In genomic region chr17:33897114-33897794, GRCm38 (mm10) we compare ENCODE assay signal across 8 mouse cellular contexts. TPM values are rescaled to one million over a fixed set of nuclear protein-coding genes. Genes with fewer than 3 reads are reported as not detected.
A peak's percentile ranks its signal among the peaks of the same experiment; 100 is the strongest.
DNase-seq lines count a peak whose midpoint lies in the region; ATAC-seq and TF ChIP-seq lines count a peak whose summit lies in the region.

No protein-coding gene starts in this region.

- H3K4me2 ChIP-seq in intestine, postnatal 0 days (replicated peaks; ENCODE audit: low read depth) = no peak overlapping the region
- no peak overlapping the region for H3K4me2 ChIP-seq in intestine, embryonic 16.5 days (ENCODE audit: low read depth, low read length)
- H3K4me2 ChIP-seq in liver, embryonic 11.5 days = no peak overlapping the region

- H3K4me1 ChIP-seq in intestine, postnatal 0 days (replicated peaks; ENCODE audit: control insufficient read depth, insufficient read depth, low read length) = no peaks in the 10 kb centered on the region
- H3K4me1 ChIP-seq in intestine, embryonic 16.5 days (ENCODE audit: control insufficient read depth, insufficient read depth, low read length) = no peaks in the 10 kb centered on the region
- peaks cover 11% of the 10 kb centered on the region for H3K4me1 ChIP-seq in ES-Bruce4 (ENCODE audit: control insufficient read depth, insufficient read depth, low read length)
- peaks cover 24% of the 10 kb centered on the region for H3K4me1 ChIP-seq in liver, embryonic 11.5 days (replicated peaks; ENCODE audit: control insufficient read depth, insufficient read depth, low read length)

- peak; percentile 83 for DNase-seq in c-Kit-positive CD71-positive TER-119-positive erythroid progenitor cells, embryonic 14.5 days (ENCODE audit: low spot score)
- DNase-seq in liver, embryonic 11.5 days (ENCODE audit: low spot score) = no peak
- DNase-seq in right cerebral cortex, postnatal 14 days = no peak
- DNase-seq in right cerebral cortex, postnatal 4 days = no peak
- DNase-seq in urinary bladder, postnatal 36 days (ENCODE audit: low spot score in 2 of 2) = no peak

- H3K27me3 ChIP-seq in intestine, postnatal 0 days (replicated peaks; ENCODE audit: control insufficient read depth, insufficient read depth, low read length) = no peaks in the 10 kb centered on the region
- no peaks in the 10 kb centered on the region for H3K27me3 ChIP-seq in intestine, embryonic 16.5 days (replicated peaks; ENCODE audit: control insufficient read depth, insufficient read depth, low read length)
- no peaks in the 10 kb centered on the region for H3K27me3 ChIP-seq in ES-Bruce4 (ENCODE audit: control insufficient read depth, insufficient read depth, low read length, poor library complexity, severe bottlenecking)
- H3K27me3 ChIP-seq in liver, embryonic 11.5 days (replicated peaks; ENCODE audit: control insufficient read depth, insufficient read depth, low read length) = no peaks in the 10 kb centered on the region

- peak; percentile 79 for TF ChIP-seq CTCF in intestine, postnatal 0 days (IDR thresholded peaks at IDR 0.05; ENCODE audit: low read depth)
- TF ChIP-seq CTCF in ES-Bruce4 (IDR thresholded peaks at IDR 0.05; ENCODE audit: low read depth, low read length) = peak; percentile 59

- peak; percentile 49; the same call in 1 of the 2 replicates for ATAC-seq in intestine, postnatal 0 days
- no peak for ATAC-seq in intestine, embryonic 16.5 days
- no peak; the same call in 1 of the 2 replicates for ATAC-seq in liver, embryonic 11.5 days (replicated peaks; ENCODE audit: low FRiP score)

- TF ChIP-seq EP300 in ES-Bruce4 (IDR thresholded peaks at IDR 0.05; ENCODE audit: insufficient read depth, low read depth, low read length) = no peak

- 27% methylated on average over 6 of the region's 6 CpGs for WGBS in intestine, postnatal 0 days
- WGBS in intestine, embryonic 16.5 days = 41% methylated on average over 6 of the region's 6 CpGs
- 24% methylated on average over 6 of the region's 6 CpGs for WGBS in liver, embryonic 11.5 days

- no peaks in the 10 kb centered on the region for H3K9me3 ChIP-seq in intestine, postnatal 0 days (ENCODE audit: control insufficient read depth)
- no peaks in the 10 kb centered on the region for H3K9me3 ChIP-seq in intestine, embryonic 16.5 days (ENCODE audit: control insufficient read depth, low read length)
- no peaks in the 10 kb centered on the region for H3K9me3 ChIP-seq in ES-Bruce4 (replicated peaks; ENCODE audit: control insufficient read depth, insufficient read depth, low read length, poor library complexity, severe bottlenecking)
- H3K9me3 ChIP-seq in liver, embryonic 11.5 days (ENCODE audit: control insufficient read depth, low read length) = no peaks in the 10 kb centered on the region

- TF ChIP-seq POLR2A in ES-Bruce4 (IDR thresholded peaks at IDR 0.05; ENCODE audit: insufficient read depth, low read length) = no peak

- no peak overlapping the region for H3K4me3 ChIP-seq in intestine, postnatal 0 days (ENCODE audit: low read depth, low read length)
- H3K4me3 ChIP-seq in intestine, embryonic 16.5 days (ENCODE audit: low read length) = no peak overlapping the region
- H3K4me3 ChIP-seq in ES-Bruce4 (ENCODE audit: low read depth, low read length) = no peak overlapping the region
- H3K4me3 ChIP-seq in liver, embryonic 11.5 days (ENCODE audit: low read depth, low read length) = no peak overlapping the region

- no peaks in the 10 kb centered on the region for H3K36me3 ChIP-seq in intestine, postnatal 0 days (ENCODE audit: control insufficient read depth, insufficient read depth)
- H3K36me3 ChIP-seq in intestine, embryonic 16.5 days (ENCODE audit: control insufficient read depth, insufficient read depth, low read length) = no peaks in the 10 kb centered on the region
- no peaks in the 10 kb centered on the region for H3K36me3 ChIP-seq in ES-Bruce4 (ENCODE audit: control insufficient read depth, insufficient read depth, low read length, poor library complexity, severe bottlenecking)
- no peaks in the 10 kb centered on the region for H3K36me3 ChIP-seq in liver, embryonic 11.5 days (ENCODE audit: control insufficient read depth, insufficient read depth, low read length)

- no peak overlapping the region for H3K9ac ChIP-seq in intestine, postnatal 0 days (ENCODE audit: low read depth, low read length)
- no peak overlapping the region for H3K9ac ChIP-seq in intestine, embryonic 16.5 days (ENCODE audit: low read depth, low read length)
- H3K9ac ChIP-seq in ES-Bruce4 (ENCODE audit: low read depth, poor library complexity, severe bottlenecking) = peak overlapping the region; percentile 64; the same call in 1 of the 2 replicates
- no peak overlapping the region for H3K9ac ChIP-seq in liver, embryonic 11.5 days (ENCODE audit: low read depth, low read length)

- no peak overlapping the region for H3K27ac ChIP-seq in intestine, postnatal 0 days (ENCODE audit: low read depth, low read length)
- H3K27ac ChIP-seq in intestine, embryonic 16.5 days (ENCODE audit: low read length) = no peak overlapping the region
- H3K27ac ChIP-seq in ES-Bruce4 (ENCODE audit: insufficient read depth, low read length) = peak overlapping the region; percentile 67; the same call in 1 of the 2 replicates
- peak overlapping the region; percentile 25; the same call in 1 of the 2 replicates for H3K27ac ChIP-seq in liver, embryonic 11.5 days (ENCODE audit: low read depth, low read length)

RNA-seq across cellular contexts. Expression of gene Kifc1, which starts 6.8 kb away (rescaled TPM):
- polyA plus RNA-seq in intestine, postnatal 0 days (2015; fragmentation: Nextera tagmentation; extraction: Ambion mirVana) = 1.7 and 1.9 TPM in 2 replicates
- polyA plus RNA-seq in intestine, embryonic 16.5 days (2015; fragmentation: Nextera tagmentation; extraction: Ambion mirVana) = 5.9 and 7.0 TPM in 2 replicates
- 155 and 186 TPM in 2 replicates for polyA plus RNA-seq in ES-Bruce4 (2011; ENCODE audit: insufficient read depth, insufficient read length, low read depth, missing spikeins)
- 10.2 and 11.8 TPM in 2 replicates for polyA plus RNA-seq in liver, embryonic 11.5 days (2014; fragmentation: Nextera tagmentation; extraction: Ambion mirVana)

RNA-seq across cellular contexts. Expression of gene Platr17, which starts 7.7 kb away (rescaled TPM):
- 0.25 and 0.31 TPM in 2 replicates for polyA plus RNA-seq in intestine, postnatal 0 days (2015; fragmentation: Nextera tagmentation; extraction: Ambion mirVana)
- 0.40 TPM in 1 of 2 replicates, not detected in the other for polyA plus RNA-seq in intestine, embryonic 16.5 days (2015; fragmentation: Nextera tagmentation; extraction: Ambion mirVana)
- 16.7 and 19.1 TPM in 2 replicates for polyA plus RNA-seq in ES-Bruce4 (2011; ENCODE audit: insufficient read depth, insufficient read length, low read depth, missing spikeins)
- polyA plus RNA-seq in liver, embryonic 11.5 days (2014; fragmentation: Nextera tagmentation; extraction: Ambion mirVana) = 1.8 and 2.2 TPM in 2 replicates

RNA-seq across cellular contexts. Expression of gene Daxx, which starts 12.0 kb away (rescaled TPM):
- 20.6 and 22.6 TPM in 2 replicates for polyA plus RNA-seq in intestine, postnatal 0 days (2015; fragmentation: Nextera tagmentation; extraction: Ambion mirVana)
- 37.6 and 41.6 TPM in 2 replicates for polyA plus RNA-seq in intestine, embryonic 16.5 days (2015; fragmentation: Nextera tagmentation; extraction: Ambion mirVana)
- polyA plus RNA-seq in ES-Bruce4 (2011; ENCODE audit: insufficient read depth, insufficient read length, low read depth, missing spikeins) = 40.2 and 42.3 TPM in 2 replicates
- polyA plus RNA-seq in liver, embryonic 11.5 days (2014; fragmentation: Nextera tagmentation; extraction: Ambion mirVana) = 46.9 and 52.9 TPM in 2 replicates

RNA-seq across cellular contexts. Expression of gene Tapbp, which starts 18.4 kb away (rescaled TPM):
- 102 and 110 TPM in 2 replicates for polyA plus RNA-seq in intestine, postnatal 0 days (2015; fragmentation: Nextera tagmentation; extraction: Ambion mirVana)
- polyA plus RNA-seq in intestine, embryonic 16.5 days (2015; fragmentation: Nextera tagmentation; extraction: Ambion mirVana) = 44.5 and 45.8 TPM in 2 replicates
- 81.0 and 97.3 TPM in 2 replicates for polyA plus RNA-seq in ES-Bruce4 (2011; ENCODE audit: insufficient read depth, insufficient read length, low read depth, missing spikeins)
- 28.1 and 29.1 TPM in 2 replicates for polyA plus RNA-seq in liver, embryonic 11.5 days (2014; fragmentation: Nextera tagmentation; extraction: Ambion mirVana)

RNA-seq across cellular contexts. Expression of gene Zbtb22, which starts 18.4 kb away (rescaled TPM):
- 11.1 and 12.9 TPM in 2 replicates for polyA plus RNA-seq in intestine, postnatal 0 days (2015; fragmentation: Nextera tagmentation; extraction: Ambion mirVana)
- polyA plus RNA-seq in intestine, embryonic 16.5 days (2015; fragmentation: Nextera tagmentation; extraction: Ambion mirVana) = 12.9 and 15.0 TPM in 2 replicates
- 14.8 and 20.7 TPM in 2 replicates for polyA plus RNA-seq in ES-Bruce4 (2011; ENCODE audit: insufficient read depth, insufficient read length, low read depth, missing spikeins)
- polyA plus RNA-seq in liver, embryonic 11.5 days (2014; fragmentation: Nextera tagmentation; extraction: Ambion mirVana) = 12.4 and 13.0 TPM in 2 replicates

Comparison
In these comparisons a context has a peak if more than half of its experiments do, and no peak if none do; other contexts are left out.
1. H3K27ac ChIP-seq: peak in ES-Bruce4 (single experiment) and liver, embryonic 11.5 days (single experiment); none in intestine, postnatal 0 days (single experiment) and intestine, embryonic 16.5 days (single experiment).
2. RNA of gene Kifc1, which starts 6.8 kb away (polyA plus RNA-seq): 155 to 186 TPM in ES-Bruce4; 10.2 to 11.8 TPM in liver, embryonic 11.5 days, 5.9 to 7.0 TPM in intestine, embryonic 16.5 days and 1.7 to 1.9 TPM in intestine, postnatal 0 days; every median in the first group is over 10 times any median in the second.